Mouse (Mus musculus) ES-CJ7 (cell line): ENCODE results near the gene Foxj1.
"Not testable (repeated sequence)": the region's sequence is repeated elsewhere in the genome, so short reads cannot be mapped to it uniquely, and the experiment has no call there.

Source experiments
- DNase-seq: peaks from one replicate; pipeline ENCODE4 v3.0.0; 2011; ENCODE audit warnings: low read depth, low spot score

The Foxj1 gene

GRCm38 (mm10) chr11:116335244-116336036, at the start of gene Foxj1:
Gene Foxj1, minus strand, starts transcription at chr11:116335399.
- peak; percentile 95 for DNase-seq

- no peak for DNase-seq
Measured at GRCm38 (mm10) chr11:116384171-116384570, 49.0 kb upstream of the Foxj1 start.

GRCm38 (mm10) chr11:116383070-116383469, 47.9 kb upstream of the Foxj1 start:
- DNase-seq, result not testable (repeated sequence)

- DNase-seq, result no peak
Measured at GRCm38 (mm10) chr11:116380767-116381166, 45.6 kb upstream of the Foxj1 start.

GRCm38 (mm10) chr11:116379530-116379929, 44.3 kb upstream of the Foxj1 start:
- DNase-seq, result no peak

GRCm38 (mm10) chr11:116376945-116377661, 41.9 kb upstream of the Foxj1 start:
- no peak for DNase-seq

GRCm38 (mm10) chr11:116371894-116372450, 36.8 kb upstream of the Foxj1 start:
- peak; percentile 62 for DNase-seq

GRCm38 (mm10) chr11:116369633-116370032, 34.4 kb upstream of the Foxj1 start:
- DNase-seq, result no peak

- DNase-seq, result no peak
Measured at GRCm38 (mm10) chr11:116369051-116369450, 33.9 kb upstream of the Foxj1 start.

GRCm38 (mm10) chr11:116368116-116368515, 32.9 kb upstream of the Foxj1 start:
- DNase-seq, result peak; percentile 95

- DNase-seq, result no peak
Measured at GRCm38 (mm10) chr11:116366647-116367046, 31.4 kb upstream of the Foxj1 start.

GRCm38 (mm10) chr11:116366124-116366523, 30.9 kb upstream of the Foxj1 start:
- no peak for DNase-seq

GRCm38 (mm10) chr11:116365432-116365831, 30.2 kb upstream of the Foxj1 start:
- no peak for DNase-seq

GRCm38 (mm10) chr11:116362015-116362414, 26.8 kb upstream of the Foxj1 start:
- DNase-seq, result no peak

GRCm38 (mm10) chr11:116360915-116361314, 25.7 kb upstream of the Foxj1 start:
- not testable (repeated sequence) for DNase-seq

- no peak for DNase-seq
Measured at GRCm38 (mm10) chr11:116359652-116360051, 24.5 kb upstream of the Foxj1 start.

GRCm38 (mm10) chr11:116358926-116359637, 23.9 kb upstream of the Foxj1 start:
- DNase-seq, result no peak

- no peak for DNase-seq
Measured at GRCm38 (mm10) chr11:116354521-116354920, 19.3 kb upstream of the Foxj1 start.

GRCm38 (mm10) chr11:116353535-116353934, 18.3 kb upstream of the Foxj1 start:
- DNase-seq, result no peak

GRCm38 (mm10) chr11:116351294-116351693, 16.1 kb upstream of the Foxj1 start:
- peak; percentile 71 for DNase-seq

- no peak for DNase-seq
Measured at GRCm38 (mm10) chr11:116347955-116348354, 12.8 kb upstream of the Foxj1 start.

GRCm38 (mm10) chr11:116347012-116347411, 11.8 kb upstream of the Foxj1 start:
- no peak for DNase-seq
